Mouse (Mus musculus) left cerebral cortex, adult 2 months (tissue): ENCODE data around the gene AC124502.3. TPM values are rescaled to one million over a fixed set of nuclear protein-coding genes. Genes with fewer than 3 reads are reported as not detected.
"Not testable (repeated sequence)": the region's sequence is repeated elsewhere in the genome, so short reads cannot be mapped to it uniquely, and the experiment has no call there.

Source experiments
- DNase-seq, 2 experiments: peaks; one replicate each; pipeline ENCODE4 v3.0.0; 2021 to 2022; ENCODE audit warnings: low spot score in 2 of 2, mixed read lengths in 1 of 2; ENCODE audit errors: extremely low spot score in 1 of 2
- H3K27ac ChIP-seq: fragments of 200-600 bp; 2 replicates; pipeline ENCODE4 v1.8.1; 2022
- H3K4me3 ChIP-seq: fragments of 200-600 bp; 2 replicates; pipeline ENCODE4 v1.8.1; 2022
- CTCF ChIP-seq: fragments of 200-600 bp; IDR thresholded peaks from 2 replicates; pipeline ENCODE4 v1.8.1; 2022; ENCODE audit warnings: antibody characterized with exemption, mild to moderate bottlenecking, moderate library complexity
- intact Hi-C: fragments of 180-260 bp; cut with DNase I; formaldehyde crosslinking; loops from one replicate; pipeline ENCODE4 v1.15.1; 2025
- total RNA-seq, 2 experiments: library from RNA; stranded (reverse); gene quantifications; 2 replicates each; pipeline ENCODE4 v1.2.3; 2021

The AC124502.3 gene
- total RNA-seq, 2 experiments from 2014 or later, result 4.9 to 5.8 TPM

- Histone ChIP-seq H3K27ac (no peak overlapping the region), H3K4me3 (no peak overlapping the region)
- no peak for DNase-seq
- peak; percentile 49 for TF ChIP-seq CTCF
- intact Hi-C loops, result no loop called here
These were observed 40.6 kb downstream of the AC124502.3 start for GRCm38 (mm10) chr19:5079279-5079678.

- intact Hi-C loops, result no loop called here
- no peak for DNase-seq
- no peak overlapping the region; the same call in 1 of the 2 replicates for H3K27ac ChIP-seq
- TF ChIP-seq CTCF, result no peak
- peak overlapping the region; percentile 6; the same call in 1 of the 2 replicates for H3K4me3 ChIP-seq
These were observed 43.3 kb downstream of the AC124502.3 start for GRCm38 (mm10) chr19:5082005-5082404.

- TF ChIP-seq CTCF, result no peak
- H3K4me3 ChIP-seq, result peak overlapping the region; percentile 36
- intact Hi-C loops, result no loop called here
- H3K27ac ChIP-seq, result no peak overlapping the region; the same call in 1 of the 2 replicates
- peak in 1 of 2 experiments; percentile 37 for DNase-seq
These were observed 43.9 kb downstream of the AC124502.3 start for GRCm38 (mm10) chr19:5082596-5082995.

GRCm38 (mm10) chr19:5083961-5084833 is 45.5 kb downstream of the AC124502.3 start:
- intact Hi-C loops, result loop anchor here (2.0 kb wide), 1 partner anchor 33 kb away; the partner anchor contains the start of gene Rin1
- DNase-seq, result peak in 1 of 2 experiments; percentile 27
- H3K27ac ChIP-seq, result peak overlapping the region; percentile 100
- TF ChIP-seq CTCF, result no peak
- peak overlapping the region; percentile 69 for H3K4me3 ChIP-seq

- Histone ChIP-seq H3K4me3 (peak overlapping the region; percentile 69), H3K27ac (peak overlapping the region; percentile 100)
- peak in 1 of 2 experiments; percentile 38 for DNase-seq
- no peak for TF ChIP-seq CTCF
- intact Hi-C loops, result loop anchor here (2.0 kb wide), 1 partner anchor 34 kb away; the partner anchor contains the start of gene Rin1
These were observed 46.1 kb downstream of the AC124502.3 start for GRCm38 (mm10) chr19:5084834-5085144.

GRCm38 (mm10) chr19:5085145-5085863 is 46.6 kb downstream of the AC124502.3 start, which contains the start of gene Tmem151a:
Gene Tmem151a (minus strand): TSS chr19:5085531.
- Histone ChIP-seq H3K4me3 (peak within 1 kb of the TSS; percentile 69), H3K27ac (peak within 1 kb of the TSS; percentile 100)
- intact Hi-C loops, result loop anchor here (2.0 kb wide), 1 partner anchor 35 kb away; the partner anchor contains the start of gene Rin1
- peak in 1 of 2 experiments; percentile 71 for DNase-seq
- no peak for TF ChIP-seq CTCF

- peak; percentile 48 for TF ChIP-seq CTCF
- DNase-seq, H3K4me3 ChIP-seq, H3K27ac ChIP-seq, intact Hi-C loops: not testable (repeated sequence)
These were observed 47.8 kb downstream of the AC124502.3 start for GRCm38 (mm10) chr19:5086533-5086932.

- intact Hi-C loops, result loop anchor here (2.0 kb wide), 1 partner anchor 53 kb away; no protein-coding TSS in a partner anchor
- DNase-seq, result peak; percentile 87 to 93
- peak within 1 kb of the TSS; percentile 90 for H3K27ac ChIP-seq
- H3K4me3 ChIP-seq, result peak within 1 kb of the TSS; percentile 69
- peak; percentile 50 for TF ChIP-seq CTCF
These were observed 49.4 kb downstream of the AC124502.3 start, which contains the start of gene Yif1a for GRCm38 (mm10) chr19:5087884-5088728. Gene Yif1a (plus strand): TSS chr19:5088538.

- peak overlapping the region; percentile 69 for H3K4me3 ChIP-seq
- intact Hi-C loops, result loop anchor here (2.0 kb wide), 1 partner anchor 51 kb away; no protein-coding TSS in a partner anchor
- H3K27ac ChIP-seq, result no peak overlapping the region
- no peak for DNase-seq
- TF ChIP-seq CTCF, result no peak
These were observed 50.6 kb downstream of the AC124502.3 start for GRCm38 (mm10) chr19:5089324-5089723.

- Histone ChIP-seq H3K27ac (no peak overlapping the region), H3K4me3 (no peak overlapping the region)
- TF ChIP-seq CTCF, result no peak
- peak in 1 of 2 experiments; percentile 15 for DNase-seq
- intact Hi-C loops, result no loop called here
These were observed 53.4 kb downstream of the AC124502.3 start for GRCm38 (mm10) chr19:5092083-5092482.
